ENCODE assay signal across 1 mouse cellular context in genomic region chr1:36513718-36514117, GRCm38 (mm10).
A peak's percentile ranks its signal among the peaks of the same experiment; 100 is the strongest.
TF ChIP-seq lines count a peak whose summit lies in the region.

No protein-coding gene starts in this region.

TF ChIP-seq in MEL, 35 proteins besides CTCF, POLR2A, EP300 and RAD21 (continued from another document):
- TF ChIP-seq SMC3 (IDR thresholded peaks at IDR 0.05; ENCODE audit: low read depth, low read length) (peak; percentile 52), SIN3A (IDR thresholded peaks at IDR 0.05; ENCODE audit: low read length) (peak; percentile 55; the same call in 1 of the 2 replicates), MYC (IDR thresholded peaks at IDR 0.05; ENCODE audit: low read depth, low read length) (0 out of 2 replicates have a peak, but pooled peaks have one; percentile 37), POLR2AphosphoS5 (IDR thresholded peaks at IDR 0.05; ENCODE audit: borderline replicate concordance, low read depth, low read length) (no peak), TCF12 (IDR thresholded peaks at IDR 0.05; ENCODE audit: low read depth, low read length) (no peak)
